Mouse (Mus musculus) heart, embryonic 11.5 days (tissue): Measurements from ENCODE around the gene Cers6. TPM values are rescaled to one million over a fixed set of nuclear protein-coding genes. Genes with fewer than 3 reads are reported as not detected.

Source experiments
- ATAC-seq: fragments of 200-750 bp; cut with Nextera tagmentation; replicated peaks from 2 replicates; pipeline ENCODE4 v1.8.0; 2017; ENCODE audit warnings: moderate library complexity; ENCODE audit not compliant: insufficient number of reproducible peaks, low FRiP score, low TSS enrichment
- H3K27ac ChIP-seq: fragments of 300-500 bp; sonication (generic); 2 replicates; pipeline ENCODE4 v1.5.1; 2014; ENCODE audit warnings: mild to moderate bottlenecking, low read depth, low read length
- H3K27me3 ChIP-seq: fragments of 300-500 bp; sonication (generic); 2 replicates; pipeline ENCODE4 v1.6.1; 2014; ENCODE audit warnings: mild to moderate bottlenecking, low read length, mixed read lengths; ENCODE audit not compliant: control insufficient read depth, insufficient read depth
- H3K36me3 ChIP-seq: fragments of 300-500 bp; sonication (generic); 2 replicates; pipeline ENCODE4 v1.6.1; 2014; ENCODE audit warnings: mild to moderate bottlenecking, low read length, moderate library complexity, mixed read lengths; ENCODE audit not compliant: control insufficient read depth, insufficient read depth
- H3K4me1 ChIP-seq: fragments of 300-500 bp; sonication (generic); 2 replicates; pipeline ENCODE4 v1.6.1; 2014; ENCODE audit warnings: low read length; ENCODE audit not compliant: control insufficient read depth, insufficient read depth
- H3K4me2 ChIP-seq: fragments of 300-500 bp; sonication (generic); 2 replicates; pipeline ENCODE4 v1.6.1; 2014; ENCODE audit warnings: mild to moderate bottlenecking, moderate library complexity
- H3K4me3 ChIP-seq: fragments of 300-500 bp; sonication (generic); 2 replicates; pipeline ENCODE4 v1.5.1; 2014; ENCODE audit warnings: low read depth, low read length
- H3K9ac ChIP-seq: fragments of 300-500 bp; sonication (generic); 2 replicates; pipeline ENCODE4 v1.6.1; 2014; ENCODE audit warnings: mild to moderate bottlenecking, low read depth, low read length, moderate library complexity
- H3K9me3 ChIP-seq: fragments of 300-500 bp; sonication (generic); replicated peaks from 2 replicates; pipeline ENCODE4 v1.6.1; 2016; ENCODE audit warnings: low read length; ENCODE audit not compliant: control insufficient read depth
- WGBS: fragments of 180-500 bp; shearing (Covaris S2); extraction: QIAGEN DNeasy Blood & Tissue Kit; methylation state at CpG from one replicate; pipeline ENCODE4 v1.1.7; 2014; ENCODE audit not compliant: insufficient replicate concordance; 5-methylcytosine and 5-hydroxymethylcytosine counted together
- polyA plus RNA-seq: library from polyadenylated mRNA; unstranded; fragments of >200 nt; fragmentation: Nextera tagmentation; extraction: Ambion mirVana; gene quantifications from 2 replicates; pipeline ENCODE4 v1.2.1, GENCODE M21; 2014

The Cers6 gene
- polyA plus RNA-seq, 1 experiment from 2014 or later, result 31.6 TPM

- ATAC-seq, result no peak
- no peak overlapping the region for H3K27ac ChIP-seq
- H3K9ac ChIP-seq, result no peak overlapping the region
- H3K4me1 ChIP-seq, result 0 out of 2 replicates have a peak, but pooled peaks cover 3% of the 10 kb centered on the region
- H3K27me3 ChIP-seq, result no peaks in the 10 kb centered on the region
- no peak overlapping the region for H3K4me2 ChIP-seq
- no peaks in the 10 kb centered on the region for H3K36me3 ChIP-seq
- WGBS, result 86% methylated on average over 4 of the region's 4 CpGs
- H3K4me3 ChIP-seq, result no peak overlapping the region
- H3K9me3 ChIP-seq, result no peaks in the 10 kb centered on the region
Observed at GRCm38 (mm10) chr2:69050189-69050588, 188.9 kb downstream of the Cers6 start.

GRCm38 (mm10) chr2:69051596-69051995 lies 190.4 kb downstream of the Cers6 start:
- ATAC-seq, result no peak
- 67% methylated on average over 1 of the region's 1 CpGs for WGBS
- Histone ChIP-seq H3K27me3 (no peaks in the 10 kb centered on the region), H3K36me3 (no peaks in the 10 kb centered on the region), H3K4me2 (no peak overlapping the region), H3K4me3 (no peak overlapping the region), H3K9me3 (no peaks in the 10 kb centered on the region), H3K4me1 (0 out of 2 replicates have a peak, but pooled peaks cover 3% of the 10 kb centered on the region), H3K9ac (no peak overlapping the region), H3K27ac (no peak overlapping the region)

- WGBS, result 78% methylated on average over 4 of the region's 4 CpGs
- Histone ChIP-seq H3K9me3 (no peaks in the 10 kb centered on the region), H3K27ac (no peak overlapping the region), H3K27me3 (no peaks in the 10 kb centered on the region), H3K9ac (no peak overlapping the region), H3K36me3 (no peaks in the 10 kb centered on the region), H3K4me1 (0 out of 2 replicates have a peak, but pooled peaks cover 3% of the 10 kb centered on the region), H3K4me3 (no peak overlapping the region), H3K4me2 (no peak overlapping the region)
- ATAC-seq, result no peak
Observed at GRCm38 (mm10) chr2:69053210-69053858, 192.1 kb downstream of the Cers6 start.

GRCm38 (mm10) chr2:69054279-69054678 lies 193.0 kb downstream of the Cers6 start:
- 64% methylated on average over 4 of the region's 4 CpGs for WGBS
- Histone ChIP-seq H3K27me3 (no peaks in the 10 kb centered on the region), H3K9me3 (no peaks in the 10 kb centered on the region), H3K9ac (no peak overlapping the region), H3K36me3 (no peaks in the 10 kb centered on the region), H3K27ac (no peak overlapping the region), H3K4me1 (0 out of 2 replicates have a peak, but pooled peaks cover 3% of the 10 kb centered on the region), H3K4me2 (no peak overlapping the region), H3K4me3 (no peak overlapping the region)
- 0 out of 2 replicates have a peak, but pooled peaks have one; percentile 26 for ATAC-seq

- no peak overlapping the region for H3K9ac ChIP-seq
- no peak for ATAC-seq
- H3K27ac ChIP-seq, result no peak overlapping the region
- WGBS, result 84% methylated on average over 6 of the region's 6 CpGs
- H3K4me1 ChIP-seq, result 0 out of 2 replicates have a peak, but pooled peaks cover 3% of the 10 kb centered on the region
- no peak overlapping the region for H3K4me2 ChIP-seq
- no peaks in the 10 kb centered on the region for H3K36me3 ChIP-seq
- no peak overlapping the region for H3K4me3 ChIP-seq
- no peaks in the 10 kb centered on the region for H3K27me3 ChIP-seq
- no peaks in the 10 kb centered on the region for H3K9me3 ChIP-seq
Observed at GRCm38 (mm10) chr2:69055174-69055573, 193.9 kb downstream of the Cers6 start.

GRCm38 (mm10) chr2:69061313-69061712 lies 200.1 kb downstream of the Cers6 start:
- no peak overlapping the region for H3K27ac ChIP-seq
- H3K4me1 ChIP-seq, result no peaks in the 10 kb centered on the region

GRCm38 (mm10) chr2:69061910-69062689 lies 200.9 kb downstream of the Cers6 start:
- H3K4me3 ChIP-seq, result no peak overlapping the region
- H3K9ac ChIP-seq, result no peak overlapping the region
- ATAC-seq, result no peak
- H3K36me3 ChIP-seq, result no peaks in the 10 kb centered on the region
- WGBS, result 87% methylated on average over 5 of the region's 5 CpGs
- no peak overlapping the region for H3K4me2 ChIP-seq
- H3K4me1 ChIP-seq, result no peaks in the 10 kb centered on the region
- no peaks in the 10 kb centered on the region for H3K9me3 ChIP-seq
- H3K27me3 ChIP-seq, result no peaks in the 10 kb centered on the region
- H3K27ac ChIP-seq, result no peak overlapping the region

More at GRCm38 (mm10) chr2:69061313-69061712, 200.1 kb downstream of the Cers6 start:
- H3K36me3 ChIP-seq, result no peaks in the 10 kb centered on the region
- no peak overlapping the region for H3K9ac ChIP-seq
- ATAC-seq, result no peak
- H3K27me3 ChIP-seq, result no peaks in the 10 kb centered on the region
- H3K4me2 ChIP-seq, result no peak overlapping the region
- H3K4me3 ChIP-seq, result no peak overlapping the region
- no peaks in the 10 kb centered on the region for H3K9me3 ChIP-seq

- Histone ChIP-seq H3K4me3 (no peak overlapping the region), H3K9ac (no peak overlapping the region), H3K27ac (no peak overlapping the region), H3K4me1 (no peaks in the 10 kb centered on the region), H3K9me3 (no peaks in the 10 kb centered on the region), H3K36me3 (no peaks in the 10 kb centered on the region), H3K4me2 (no peak overlapping the region), H3K27me3 (no peaks in the 10 kb centered on the region)
- 82% methylated on average over 6 of the region's 6 CpGs for WGBS
- no peak for ATAC-seq
Observed at GRCm38 (mm10) chr2:69064759-69065158, 203.5 kb downstream of the Cers6 start.
